Mouse (Mus musculus): Measurements from ENCODE around the gene Tmem178b.

The Tmem178b gene

GRCm38 (mm10) chr6:40078353-40078752, 205.3 kb downstream of the Tmem178b start:
- no peak for DNase-seq (ENCODE audit: low spot score in 2 of 2)

- no peak for DNase-seq (ENCODE audit: low spot score in 2 of 2)
Measured at GRCm38 (mm10) chr6:40083726-40084125, 210.7 kb downstream of the Tmem178b start.

DNA sequence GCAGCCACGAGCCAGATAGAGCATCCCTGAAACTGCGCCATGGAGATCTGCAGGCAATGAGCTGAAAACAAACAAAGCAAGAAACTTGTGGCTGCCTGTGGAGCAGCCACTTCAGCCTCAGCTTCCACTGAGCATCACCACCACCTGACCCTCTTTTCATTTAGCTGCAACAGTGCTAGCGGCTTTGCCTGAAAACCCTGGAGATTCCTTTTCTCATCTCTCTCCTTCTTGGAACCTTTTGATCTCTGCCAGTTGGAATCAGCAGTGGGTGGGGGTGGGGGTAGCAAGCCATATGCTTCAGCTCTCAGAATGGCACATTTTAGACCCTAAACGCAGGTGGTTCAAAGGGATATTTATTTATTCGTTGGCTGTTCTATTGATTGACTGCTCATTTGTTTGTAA, 218.2 kb downstream of the Tmem178b start:
- no peak for DNase-seq (ENCODE audit: low spot score in 2 of 2)

DNA sequence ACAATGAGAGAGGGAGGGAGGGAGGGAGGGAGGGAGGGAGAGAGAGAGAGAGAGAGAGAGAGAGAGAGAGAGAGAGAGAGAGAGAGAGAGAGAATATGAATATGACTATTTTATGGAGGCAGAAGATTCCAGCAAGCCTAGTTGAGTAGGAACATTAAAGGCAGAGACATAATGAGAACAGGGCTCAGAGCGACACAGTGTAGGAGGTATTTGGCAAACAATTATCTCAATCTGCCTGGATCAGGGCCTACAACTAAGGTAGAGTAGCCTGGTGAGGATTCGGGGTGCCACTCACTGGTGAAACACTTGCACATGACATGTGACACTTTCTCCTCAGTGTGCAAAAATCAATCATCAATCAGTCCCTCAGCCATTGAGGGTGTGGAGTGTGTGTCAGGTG, 225.4 kb downstream of the Tmem178b start:
- DNase-seq (ENCODE audit: low spot score in 2 of 2) = no peak

GRCm38 (mm10) chr6:40101785-40102184, 228.7 kb downstream of the Tmem178b start:
- DNase-seq (ENCODE audit: low spot score in 2 of 2) = no peak

DNA sequence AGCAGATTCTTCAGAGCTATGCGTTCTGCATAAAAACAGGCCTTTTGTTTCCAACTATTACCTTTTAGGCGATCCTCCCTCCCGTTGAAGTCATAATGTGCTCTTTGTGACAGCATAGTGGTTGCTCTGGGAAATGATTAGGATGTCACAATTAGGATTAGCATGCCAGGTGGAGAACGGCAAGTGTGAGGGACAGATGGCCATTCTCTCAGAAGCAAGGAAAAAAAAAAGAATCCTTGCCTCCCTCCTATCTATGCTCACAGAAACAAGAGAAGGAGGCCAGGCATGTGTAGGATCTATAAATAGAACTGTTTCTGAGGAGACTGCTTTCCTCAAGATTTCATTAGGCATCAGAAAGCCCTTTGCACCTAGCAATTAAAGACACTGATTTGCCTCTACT, 229.8 kb downstream of the Tmem178b start:
- peak in 1 of 2 experiments; percentile 60 for DNase-seq (ENCODE audit: low spot score in 2 of 2)

DNA sequence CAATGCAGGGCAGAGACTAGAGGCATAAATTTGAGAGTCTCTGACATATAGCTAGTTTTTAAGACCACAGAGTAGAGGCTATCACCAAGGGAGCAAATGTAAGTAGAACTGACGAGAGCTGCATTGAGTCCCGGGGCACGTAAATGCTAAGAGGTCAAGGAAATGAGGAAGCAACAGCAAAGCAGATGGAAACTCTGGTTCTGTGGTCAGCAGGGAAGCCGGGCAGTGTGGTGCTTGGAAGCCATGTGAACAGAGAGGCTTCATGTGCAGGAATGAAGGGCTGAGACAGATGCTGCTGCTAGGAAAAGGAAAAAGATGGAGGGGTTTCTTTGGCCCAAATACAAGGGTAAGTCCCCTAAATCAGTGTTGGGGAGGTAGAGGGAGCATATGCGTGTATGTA, 237.0 kb downstream of the Tmem178b start:
- DNase-seq (ENCODE audit: low spot score in 2 of 2) = no peak

DNA sequence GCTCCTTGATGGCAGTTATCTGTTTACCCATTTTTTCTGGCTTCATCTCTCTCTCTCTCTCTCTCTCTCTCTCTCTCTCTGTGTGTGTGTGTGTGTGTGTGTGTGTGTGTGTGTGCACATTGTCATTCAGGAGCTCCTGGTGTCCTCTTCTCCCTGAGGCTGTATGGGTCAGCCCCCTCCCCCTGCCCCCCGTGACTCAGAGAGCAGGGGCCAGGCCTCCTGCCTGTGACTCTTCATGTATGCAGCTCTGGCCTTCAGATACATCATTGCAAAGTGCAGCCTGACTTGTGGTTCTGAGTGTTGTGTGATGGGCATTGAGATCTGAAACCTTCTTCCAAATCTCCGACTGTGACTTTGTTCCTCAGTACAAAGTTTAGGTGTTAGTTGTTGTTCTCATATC, 237.7 kb downstream of the Tmem178b start:
- DNase-seq (ENCODE audit: low spot score in 2 of 2) = no peak

DNA sequence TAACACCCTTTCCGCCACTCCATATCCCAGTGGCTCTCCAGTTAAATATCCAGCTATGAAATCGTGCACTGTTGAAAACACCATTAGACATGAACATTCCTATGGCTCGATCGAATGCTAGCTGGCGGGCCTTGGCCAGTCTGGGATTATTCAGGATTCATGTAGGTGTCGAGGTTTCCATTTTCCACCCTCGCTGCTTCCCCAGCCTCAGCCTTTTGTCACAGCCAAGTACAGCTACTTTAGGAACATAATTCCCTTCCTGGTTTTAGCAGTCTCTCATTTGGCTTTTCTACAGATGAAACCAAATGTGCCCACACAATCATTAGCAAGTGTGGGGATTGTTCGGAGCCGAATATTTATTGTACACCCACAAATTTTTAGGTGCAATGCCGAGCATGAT, 239.4 kb downstream of the Tmem178b start:
- peak; percentile 51 to 70 for DNase-seq (ENCODE audit: low spot score in 2 of 2)

DNA sequence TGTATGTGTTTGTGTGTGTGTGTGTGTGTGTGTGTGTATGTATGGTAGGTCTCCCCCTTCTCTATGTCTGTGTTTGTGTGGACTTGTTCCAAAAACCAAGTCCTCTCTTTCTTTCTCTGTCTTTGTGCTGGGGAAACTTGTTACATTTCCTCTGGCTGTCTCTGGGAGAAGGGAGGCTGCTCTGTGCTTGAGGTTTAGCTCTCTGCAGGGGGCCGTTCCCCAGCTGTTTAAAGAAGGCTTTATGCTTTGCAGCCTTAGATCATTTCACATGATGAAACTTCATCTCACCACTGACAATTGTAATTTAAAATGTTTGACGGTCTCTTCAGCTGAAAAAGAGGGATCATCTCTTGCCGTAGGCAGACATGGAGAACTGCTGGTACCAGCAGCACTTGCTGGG, 243.2 kb downstream of the Tmem178b start:
- no peak for DNase-seq (ENCODE audit: low spot score in 2 of 2)

DNA sequence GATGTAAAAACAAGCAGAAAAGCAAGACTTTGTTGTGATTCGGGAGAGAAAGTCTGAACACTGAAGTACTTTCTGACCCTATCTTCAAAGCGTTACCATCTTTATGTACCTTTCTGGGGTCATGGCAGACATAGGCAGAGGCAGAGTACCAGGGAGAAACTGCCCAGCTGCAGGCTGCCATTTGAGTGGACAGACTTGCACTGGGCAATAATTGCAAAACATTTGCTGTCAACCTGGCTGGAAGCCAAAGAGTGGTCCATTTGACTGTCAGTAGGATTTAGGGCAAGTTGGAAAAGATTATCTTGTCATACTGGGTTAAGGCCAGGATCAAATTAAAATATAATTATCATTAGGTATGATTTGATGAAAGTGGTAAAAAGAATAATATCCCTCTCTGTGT, 247.1 kb downstream of the Tmem178b start:
- DNase-seq (ENCODE audit: low spot score in 2 of 2) = no peak

DNA sequence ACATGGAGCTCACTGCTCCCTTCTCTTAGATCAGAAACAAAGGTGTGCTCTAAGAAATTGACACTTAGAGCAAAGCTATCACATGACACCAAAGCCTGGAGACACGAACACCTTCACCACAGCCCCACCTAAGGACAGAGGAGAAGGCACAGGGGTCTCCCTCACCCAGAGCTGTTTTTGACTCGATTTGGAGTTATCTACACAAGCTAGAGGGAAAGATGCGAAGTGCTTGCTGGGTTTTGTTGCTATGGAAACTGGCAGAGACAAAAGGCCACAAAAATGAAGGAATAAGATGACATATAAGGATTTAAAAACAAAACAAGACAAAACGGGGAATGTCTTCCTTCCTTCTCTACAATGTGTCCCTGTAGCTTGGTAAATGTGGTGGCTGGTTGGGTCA, 248.4 kb downstream of the Tmem178b start:
- no peak for DNase-seq (ENCODE audit: low spot score in 2 of 2)

GRCm38 (mm10) chr6:40123070-40123690, 250.1 kb downstream of the Tmem178b start:
- DNase-seq (ENCODE audit: low spot score in 2 of 2) = peak; percentile 47 to 52

GRCm38 (mm10) chr6:40123960-40124359, 250.9 kb downstream of the Tmem178b start:
- no peak for DNase-seq (ENCODE audit: low spot score in 2 of 2)

- no peak for DNase-seq (ENCODE audit: low spot score in 2 of 2)
Measured at GRCm38 (mm10) chr6:40128716-40129115, 255.6 kb downstream of the Tmem178b start.

- DNase-seq (ENCODE audit: low spot score in 2 of 2) = no peak
Measured at GRCm38 (mm10) chr6:40131936-40132335, 258.9 kb downstream of the Tmem178b start.

DNA sequence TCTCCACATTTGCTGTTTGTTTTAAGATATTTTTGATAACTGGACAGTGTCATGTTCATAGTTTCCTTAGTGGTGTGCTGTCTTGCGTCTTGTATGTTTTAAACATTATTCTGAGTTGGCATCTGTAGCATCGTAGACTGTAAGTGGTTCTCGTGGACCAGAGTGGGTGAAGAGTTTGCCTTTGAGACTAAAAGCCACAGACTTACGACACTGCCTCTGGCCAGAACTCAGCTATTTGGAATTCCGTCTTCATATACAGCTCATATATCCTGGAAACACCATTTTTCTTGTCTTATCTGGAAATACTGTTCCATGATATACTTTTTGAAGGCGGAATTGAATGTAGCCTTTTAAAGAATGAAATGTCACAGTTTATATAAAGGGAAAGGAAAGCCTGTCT, 260.4 kb downstream of the Tmem178b start:
- DNase-seq (ENCODE audit: low spot score in 2 of 2) = no peak

DNA sequence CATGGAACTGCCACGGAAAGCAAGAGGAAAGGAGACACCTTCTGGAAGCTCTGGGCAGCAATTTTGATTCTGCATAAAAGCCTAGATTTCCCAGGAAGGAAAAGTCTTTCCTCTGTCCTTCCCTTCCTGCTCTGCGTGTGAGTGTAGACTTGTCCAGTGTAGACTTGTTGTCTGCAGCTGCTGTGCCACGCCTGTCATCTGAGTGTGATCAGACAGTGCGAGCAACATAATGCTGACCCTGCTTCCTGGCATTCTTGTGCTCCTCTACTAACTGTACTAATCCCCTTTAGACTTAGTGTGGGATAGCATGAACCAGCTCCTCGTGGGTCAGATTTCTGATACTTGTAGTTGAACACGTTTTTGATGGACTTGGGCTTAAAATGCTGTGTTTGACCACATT, 262.6 kb downstream of the Tmem178b start:
- no peak for DNase-seq (ENCODE audit: low spot score in 2 of 2)

DNA sequence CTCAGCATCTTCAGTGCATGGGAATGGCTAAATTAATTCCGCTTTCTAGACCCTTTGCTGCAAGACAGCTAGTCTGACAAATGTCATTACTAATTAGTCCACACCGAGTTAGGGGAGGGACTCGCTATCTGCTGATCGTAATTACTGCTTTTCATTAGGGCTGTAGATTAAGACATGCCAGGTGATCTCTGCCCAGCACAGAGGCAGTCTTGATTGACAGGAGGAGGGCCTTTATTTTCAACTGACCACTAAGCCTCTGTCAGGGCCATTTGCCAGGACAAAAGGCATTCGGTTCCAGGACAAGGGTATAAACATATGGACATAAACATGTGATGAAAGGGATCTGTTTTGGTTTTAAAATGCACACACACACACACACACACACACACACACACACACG, 264.3 kb downstream of the Tmem178b start:
- no peak for DNase-seq (ENCODE audit: low spot score in 2 of 2)

DNA sequence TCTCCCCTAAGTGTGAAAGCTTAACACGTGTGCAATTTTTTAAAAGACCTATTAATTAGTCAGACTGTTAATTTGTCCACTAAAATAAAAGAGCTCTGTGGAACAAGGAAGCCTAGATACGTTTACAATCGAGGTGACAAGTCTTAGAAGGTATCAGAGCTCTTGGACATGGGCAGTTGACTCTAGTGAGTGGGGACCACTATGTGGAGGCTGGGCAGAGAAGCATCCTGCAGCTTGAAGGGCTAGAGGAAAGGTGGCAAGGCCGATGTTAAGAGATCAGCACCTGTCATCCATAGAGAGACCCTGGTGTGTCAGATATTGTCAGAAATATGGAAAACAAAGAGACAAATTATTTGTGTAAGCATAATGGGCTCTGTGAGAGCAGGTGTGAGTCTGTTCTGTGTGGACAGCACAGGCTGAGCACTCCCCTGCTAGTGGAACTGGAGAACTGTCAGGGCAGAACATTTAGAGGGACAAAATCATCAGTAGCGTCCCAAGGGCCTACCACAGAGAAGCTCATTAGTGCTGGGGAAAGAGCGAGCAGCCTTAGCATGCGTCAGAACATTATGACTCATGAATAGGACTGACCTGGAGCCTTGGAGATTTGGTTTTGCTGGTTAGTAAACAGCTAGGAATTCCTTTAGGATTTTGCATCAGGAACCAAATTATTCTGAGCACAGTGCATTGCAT, 264.9 kb downstream of the Tmem178b start:
- DNase-seq (ENCODE audit: low spot score in 2 of 2) = no peak

DNA sequence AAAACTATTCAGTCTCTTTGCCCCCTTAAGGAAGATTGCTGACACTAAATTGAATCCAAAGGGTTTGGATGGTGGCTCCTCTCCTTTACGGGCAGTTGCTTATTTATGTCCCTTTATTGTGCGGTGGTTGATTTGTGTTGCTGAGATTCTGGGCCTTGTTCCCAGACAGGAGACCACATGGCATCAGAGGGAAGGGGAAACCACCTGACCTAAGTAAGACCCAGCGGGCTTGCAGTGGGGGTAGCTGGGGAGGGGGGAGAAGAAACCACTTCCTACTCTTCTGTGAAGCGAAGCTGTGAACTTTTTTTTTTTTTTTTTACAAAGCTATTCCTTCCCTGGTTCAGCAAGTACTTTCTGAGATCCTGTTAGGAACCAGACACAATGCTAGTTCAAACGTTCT, 269.5 kb downstream of the Tmem178b start:
- no peak for DNase-seq (ENCODE audit: low spot score in 2 of 2)

DNA sequence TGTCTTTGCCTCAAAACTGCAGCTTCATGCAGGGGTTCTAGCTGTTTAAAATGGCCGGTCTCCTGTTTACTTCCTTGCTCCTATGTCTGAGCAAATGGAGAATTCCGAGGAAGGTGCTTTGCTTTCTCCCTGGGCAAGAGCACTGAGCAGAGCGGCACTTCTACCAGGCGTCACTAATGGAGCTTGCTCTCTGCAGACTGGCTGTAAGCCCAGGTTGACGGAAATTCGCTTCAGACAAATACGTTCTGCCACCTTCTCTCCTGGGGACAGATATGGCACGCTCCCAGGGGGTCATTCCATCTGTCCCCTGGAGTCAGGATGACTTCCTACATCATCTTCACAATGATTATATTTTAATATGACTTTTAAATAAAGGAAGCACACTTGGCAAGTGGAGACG, 271.3 kb downstream of the Tmem178b start:
- DNase-seq (ENCODE audit: low spot score in 2 of 2) = no peak

DNA sequence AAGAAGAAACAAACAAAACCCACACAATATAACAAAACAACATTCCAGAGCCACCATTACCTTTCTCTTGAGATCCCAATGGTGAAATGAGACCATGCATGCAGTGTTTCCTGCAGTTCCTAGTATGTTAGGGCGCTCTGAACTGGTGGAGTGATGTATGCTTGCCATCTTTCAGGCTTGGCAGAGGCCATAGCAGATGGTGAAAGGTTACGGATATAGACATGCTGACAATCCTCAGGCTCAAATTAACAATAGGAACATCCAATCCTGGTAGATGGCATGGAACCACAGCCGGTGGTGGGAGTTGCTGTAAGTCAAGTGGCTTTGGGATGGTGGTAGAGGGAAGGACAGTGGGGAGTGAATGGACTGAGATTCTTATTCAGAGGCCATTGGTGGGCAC, 272.5 kb downstream of the Tmem178b start:
- DNase-seq (ENCODE audit: low spot score in 2 of 2) = no peak

GRCm38 (mm10) chr6:40152241-40152640, 279.2 kb downstream of the Tmem178b start:
- no peak for DNase-seq (ENCODE audit: low spot score in 2 of 2)
